Mouse (Mus musculus): ENCODE data around the gene Rcc1l. TPM values are rescaled to one million over a fixed set of nuclear protein-coding genes. Genes with fewer than 3 reads are reported as not detected.

Rcc1l gene
- polyA plus RNA-seq, 1 experiment from 2014 or later = 20.9 TPM

- WGBS = 93% methylated on average over 7 of the region's 7 CpGs
- Histone ChIP-seq H3K9ac (ENCODE audit: low read depth, low read length) (no peak overlapping the region), H3K36me3 (ENCODE audit: control insufficient read depth, insufficient read depth, low read length) (peaks cover 13% of the 10 kb centered on the region), H3K4me3 (ENCODE audit: low read depth, low read length) (no peak overlapping the region), H3K9me3 (replicated peaks; ENCODE audit: control insufficient read depth, low read length, poor library complexity, severe bottlenecking) (no peaks in the 10 kb centered on the region), H3K27ac (ENCODE audit: low read length) (no peak overlapping the region), H3K4me2 (ENCODE audit: low read length) (no peak overlapping the region), H3K27me3 (ENCODE audit: control insufficient read depth, insufficient read depth, low read depth, low read length) (no peaks in the 10 kb centered on the region), H3K4me1 (ENCODE audit: control insufficient read depth, insufficient read depth, low read length) (no peaks in the 10 kb centered on the region)
- no peak for ATAC-seq
Observed at GRCm38 (mm10) chr5:134155916-134156466, 20.6 kb downstream of the Rcc1l start.

GRCm38 (mm10) chr5:134151895-134152294 lies 24.7 kb downstream of the Rcc1l start:
- Histone ChIP-seq H3K4me1 (ENCODE audit: control insufficient read depth, insufficient read depth, low read length) (no peaks in the 10 kb centered on the region), H3K36me3 (ENCODE audit: control insufficient read depth, insufficient read depth, low read length) (peaks cover 12% of the 10 kb centered on the region), H3K27ac (ENCODE audit: low read length) (no peak overlapping the region), H3K4me2 (ENCODE audit: low read length) (no peak overlapping the region), H3K9me3 (replicated peaks; ENCODE audit: control insufficient read depth, low read length, poor library complexity, severe bottlenecking) (no peaks in the 10 kb centered on the region), H3K27me3 (ENCODE audit: control insufficient read depth, insufficient read depth, low read depth, low read length) (no peaks in the 10 kb centered on the region), H3K4me3 (ENCODE audit: low read depth, low read length) (no peak overlapping the region), H3K9ac (ENCODE audit: low read depth, low read length) (no peak overlapping the region)
- 96% methylated on average over 11 of the region's 11 CpGs for WGBS
- no peak for ATAC-seq

GRCm38 (mm10) chr5:134148153-134148552 lies 28.4 kb downstream of the Rcc1l start:
- no peaks in the 10 kb centered on the region for H3K27me3 ChIP-seq (ENCODE audit: control insufficient read depth, insufficient read depth, low read depth, low read length)
- peaks cover 16% of the 10 kb centered on the region for H3K36me3 ChIP-seq (ENCODE audit: control insufficient read depth, insufficient read depth, low read length)

GRCm38 (mm10) chr5:134147194-134147753 lies 29.3 kb downstream of the Rcc1l start:
- 89% methylated on average over 10 of the region's 10 CpGs for WGBS
- Histone ChIP-seq H3K27me3 (ENCODE audit: control insufficient read depth, insufficient read depth, low read depth, low read length) (no peaks in the 10 kb centered on the region), H3K27ac (ENCODE audit: low read length) (no peak overlapping the region), H3K4me2 (ENCODE audit: low read length) (no peak overlapping the region), H3K9ac (ENCODE audit: low read depth, low read length) (no peak overlapping the region), H3K9me3 (replicated peaks; ENCODE audit: control insufficient read depth, low read length, poor library complexity, severe bottlenecking) (no peaks in the 10 kb centered on the region; the same call in 1 of the 2 replicates), H3K4me1 (ENCODE audit: control insufficient read depth, insufficient read depth, low read length) (no peaks in the 10 kb centered on the region), H3K36me3 (ENCODE audit: control insufficient read depth, insufficient read depth, low read length) (peaks cover 23% of the 10 kb centered on the region), H3K4me3 (ENCODE audit: low read depth, low read length) (no peak overlapping the region)
- no peak for ATAC-seq

More at GRCm38 (mm10) chr5:134148153-134148552, 28.4 kb downstream of the Rcc1l start:
- no peak for ATAC-seq
- no peaks in the 10 kb centered on the region for H3K4me1 ChIP-seq (ENCODE audit: control insufficient read depth, insufficient read depth, low read length)
- no peak overlapping the region for H3K4me2 ChIP-seq (ENCODE audit: low read length)
- H3K9me3 ChIP-seq (replicated peaks; ENCODE audit: control insufficient read depth, low read length, poor library complexity, severe bottlenecking) = no peaks in the 10 kb centered on the region; the same call in 1 of the 2 replicates
- no peak overlapping the region for H3K27ac ChIP-seq (ENCODE audit: low read length)
- H3K4me3 ChIP-seq (ENCODE audit: low read depth, low read length) = no peak overlapping the region
- no peak overlapping the region for H3K9ac ChIP-seq (ENCODE audit: low read depth, low read length)
- WGBS = 89% methylated on average over 4 of the region's 4 CpGs

- Histone ChIP-seq H3K9ac (ENCODE audit: low read depth, low read length) (no peak overlapping the region), H3K27ac (ENCODE audit: low read length) (no peak overlapping the region), H3K27me3 (ENCODE audit: control insufficient read depth, insufficient read depth, low read depth, low read length) (no peaks in the 10 kb centered on the region), H3K4me3 (ENCODE audit: low read depth, low read length) (no peak overlapping the region), H3K36me3 (ENCODE audit: control insufficient read depth, insufficient read depth, low read length) (peaks cover 32% of the 10 kb centered on the region), H3K9me3 (replicated peaks; ENCODE audit: control insufficient read depth, low read length, poor library complexity, severe bottlenecking) (no peaks in the 10 kb centered on the region; the same call in 1 of the 2 replicates), H3K4me1 (ENCODE audit: control insufficient read depth, insufficient read depth, low read length) (no peaks in the 10 kb centered on the region), H3K4me2 (ENCODE audit: low read length) (no peak overlapping the region)
- ATAC-seq = no peak
- WGBS = 96% methylated on average over 8 of the region's 8 CpGs
Observed at GRCm38 (mm10) chr5:134144986-134145385, 31.6 kb downstream of the Rcc1l start.

GRCm38 (mm10) chr5:134142381-134142780 lies 34.2 kb downstream of the Rcc1l start:
- peaks cover 48% of the 10 kb centered on the region for H3K36me3 ChIP-seq (ENCODE audit: control insufficient read depth, insufficient read depth, low read length)

GRCm38 (mm10) chr5:134141236-134141635 lies 35.3 kb downstream of the Rcc1l start:
- Histone ChIP-seq H3K9me3 (replicated peaks; ENCODE audit: control insufficient read depth, low read length, poor library complexity, severe bottlenecking) (no peaks in the 10 kb centered on the region; the same call in 1 of the 2 replicates), H3K36me3 (ENCODE audit: control insufficient read depth, insufficient read depth, low read length) (peaks cover 58% of the 10 kb centered on the region), H3K27me3 (ENCODE audit: control insufficient read depth, insufficient read depth, low read depth, low read length) (no peaks in the 10 kb centered on the region), H3K4me1 (ENCODE audit: control insufficient read depth, insufficient read depth, low read length) (no peaks in the 10 kb centered on the region), H3K4me2 (ENCODE audit: low read length) (no peak overlapping the region), H3K4me3 (ENCODE audit: low read depth, low read length) (no peak overlapping the region), H3K9ac (ENCODE audit: low read depth, low read length) (no peak overlapping the region), H3K27ac (ENCODE audit: low read length) (no peak overlapping the region)
- 80% methylated on average over 7 of the region's 7 CpGs for whole genome bisulfite sequencing
- no peak for ATAC-seq

More at GRCm38 (mm10) chr5:134142381-134142780, 34.2 kb downstream of the Rcc1l start:
- H3K27ac ChIP-seq (ENCODE audit: low read length) = no peak overlapping the region
- H3K27me3 ChIP-seq (ENCODE audit: control insufficient read depth, insufficient read depth, low read depth, low read length) = no peaks in the 10 kb centered on the region
- H3K4me1 ChIP-seq (ENCODE audit: control insufficient read depth, insufficient read depth, low read length) = no peaks in the 10 kb centered on the region
- WGBS = 85% methylated on average over 11 of the region's 11 CpGs
- H3K4me3 ChIP-seq (ENCODE audit: low read depth, low read length) = no peak overlapping the region
- H3K9me3 ChIP-seq (replicated peaks; ENCODE audit: control insufficient read depth, low read length, poor library complexity, severe bottlenecking) = no peaks in the 10 kb centered on the region; the same call in 1 of the 2 replicates
- no peak overlapping the region for H3K4me2 ChIP-seq (ENCODE audit: low read length)
- no peak for ATAC-seq
- no peak overlapping the region for H3K9ac ChIP-seq (ENCODE audit: low read depth, low read length)

- Histone ChIP-seq H3K4me3 (ENCODE audit: low read depth, low read length) (no peak overlapping the region), H3K36me3 (ENCODE audit: control insufficient read depth, insufficient read depth, low read length) (peaks cover 63% of the 10 kb centered on the region), H3K4me1 (ENCODE audit: control insufficient read depth, insufficient read depth, low read length) (no peaks in the 10 kb centered on the region), H3K27ac (ENCODE audit: low read length) (no peak overlapping the region), H3K9ac (ENCODE audit: low read depth, low read length) (no peak overlapping the region), H3K4me2 (ENCODE audit: low read length) (no peak overlapping the region), H3K27me3 (ENCODE audit: control insufficient read depth, insufficient read depth, low read depth, low read length) (no peaks in the 10 kb centered on the region), H3K9me3 (replicated peaks; ENCODE audit: control insufficient read depth, low read length, poor library complexity, severe bottlenecking) (no peaks in the 10 kb centered on the region)
- no peak for ATAC-seq
- 89% methylated on average over 6 of the region's 6 CpGs for WGBS
Observed at GRCm38 (mm10) chr5:134139429-134139828, 37.1 kb downstream of the Rcc1l start.

- no peak for ATAC-seq
- Histone ChIP-seq H3K27ac (ENCODE audit: low read length) (no peak overlapping the region), H3K9ac (ENCODE audit: low read depth, low read length) (no peak overlapping the region), H3K4me1 (ENCODE audit: control insufficient read depth, insufficient read depth, low read length) (no peaks in the 10 kb centered on the region), H3K4me2 (ENCODE audit: low read length) (no peak overlapping the region), H3K36me3 (ENCODE audit: control insufficient read depth, insufficient read depth, low read length) (peaks cover 61% of the 10 kb centered on the region), H3K4me3 (ENCODE audit: low read depth, low read length) (no peak overlapping the region), H3K9me3 (replicated peaks; ENCODE audit: control insufficient read depth, low read length, poor library complexity, severe bottlenecking) (no peaks in the 10 kb centered on the region), H3K27me3 (ENCODE audit: control insufficient read depth, insufficient read depth, low read depth, low read length) (no peaks in the 10 kb centered on the region)
- 91% methylated on average over 5 of the region's 5 CpGs for WGBS
Observed at GRCm38 (mm10) chr5:134137933-134138332, 38.6 kb downstream of the Rcc1l start.

Data from midbrain, embryonic 16.5 days (tissue).